ENCODE assay signal across 34 mouse cellular contexts in genomic region chr8:95504835-95505234, GRCm38 (mm10). TPM values are rescaled to one million over a fixed set of nuclear protein-coding genes. Genes with fewer than 3 reads are reported as not detected.
DNase-seq lines count a peak whose midpoint lies in the region; ATAC-seq and TF ChIP-seq lines count a peak whose summit lies in the region.
"Had no signal": no experiment of that assay in that cellular context is flagged by ENCODE, and none has a peak within 500 bp of the region (broad histone marks: within the 10 kb centered on the region; RNA-seq: fewer than 3 reads in every experiment).

No protein-coding gene starts in this region.

- TF ChIP-seq CTCF in midbrain, postnatal 0 days (IDR thresholded peaks at IDR 0.05): no peak

- H3K9me3 ChIP-seq in midbrain, postnatal 0 days (ENCODE audit: low read length): no peaks in the 10 kb centered on the region
- H3K9me3 ChIP-seq: embryonic facial prominence, embryonic 12.5 days; embryonic facial prominence, embryonic 15.5 days; G1E; heart, embryonic 15.5 days; hindbrain, embryonic 10.5 days; hindbrain, embryonic 13.5 days; intestine, embryonic 15.5 days had no signal

- WGBS in midbrain, postnatal 0 days: 56% methylated on average over 5 of the region's 5 CpGs

- H3K27me3 ChIP-seq in midbrain, postnatal 0 days (ENCODE audit: insufficient read depth, low read length): no peaks in the 10 kb centered on the region
- H3K27me3 ChIP-seq: embryonic facial prominence, embryonic 12.5 days; embryonic facial prominence, embryonic 15.5 days; heart, embryonic 12.5 days; heart, embryonic 15.5 days; hindbrain, embryonic 13.5 days; intestine, embryonic 15.5 days had no signal

- peak; percentile 44 for DNase-seq in right cerebral cortex, postnatal 14 days
- DNase-seq in right cerebral cortex, postnatal 25 days: no peak
- DNase-seq in ES-CJ7 (ENCODE audit: low read depth, low spot score): peak; percentile 79
- peak; percentile 84 for DNase-seq in ZHBTc4 (ENCODE audit: low read depth, low spot score)
- no peak for DNase-seq in spleen, postnatal 4 days (ENCODE audit: low spot score in 2 of 2)
- no peak for DNase-seq in midbrain, postnatal 0 days (ENCODE audit: low spot score)
- DNase-seq: adrenal gland, postnatal 10 days; adrenal gland, postnatal 36 days; B cell, adult 2 months; cerebellum, adult 11 months; cerebellum, adult 2 months; cerebellum, adult 9-11 months; cerebellum, postnatal 25 days; gastrocnemius, adult 2 months; gastrocnemius, postnatal 14 days; heart, adult 11 months; heart, postnatal 10 days; heart, postnatal 36 days had no signal

- no peak overlapping the region for H3K27ac ChIP-seq in midbrain, postnatal 0 days (ENCODE audit: low read depth, low read length)
- H3K27ac ChIP-seq: embryonic facial prominence, embryonic 12.5 days; embryonic facial prominence, embryonic 15.5 days; gastrocnemius, adult 2 months; heart, embryonic 15.5 days; hindbrain, embryonic 10.5 days; hindbrain, embryonic 13.5 days; intestine, embryonic 15.5 days had no signal

- no peak for ATAC-seq in midbrain, postnatal 0 days (ENCODE audit: low FRiP score)
- ATAC-seq: forebrain, embryonic 14.5 days; hindbrain, embryonic 16.5 days; intestine, embryonic 15.5 days; Patski had no signal

- H3K4me1 ChIP-seq in midbrain, postnatal 0 days (ENCODE audit: insufficient read depth, low read length): no peaks in the 10 kb centered on the region
- H3K4me1 ChIP-seq: embryonic facial prominence, embryonic 12.5 days; embryonic facial prominence, embryonic 15.5 days; heart, embryonic 12.5 days; heart, embryonic 15.5 days; hindbrain, embryonic 13.5 days; intestine, embryonic 15.5 days had no signal

- no peak overlapping the region for H3K4me2 ChIP-seq in midbrain, postnatal 0 days (ENCODE audit: low read depth, low read length, poor library complexity, severe bottlenecking)
- H3K4me2 ChIP-seq: embryonic facial prominence, embryonic 12.5 days; embryonic facial prominence, embryonic 15.5 days; heart, embryonic 12.5 days; heart, embryonic 15.5 days; hindbrain, embryonic 13.5 days; intestine, embryonic 15.5 days had no signal

- no peaks in the 10 kb centered on the region for H3K36me3 ChIP-seq in midbrain, postnatal 0 days (ENCODE audit: insufficient read depth, low read length)
- H3K36me3 ChIP-seq: embryonic facial prominence, embryonic 12.5 days; embryonic facial prominence, embryonic 15.5 days; G1E; heart, embryonic 12.5 days; heart, embryonic 15.5 days; hindbrain, embryonic 10.5 days; hindbrain, embryonic 13.5 days; intestine, embryonic 15.5 days had no signal

- H3K9ac ChIP-seq in midbrain, postnatal 0 days (replicated peaks; ENCODE audit: low read length, poor library complexity, severe bottlenecking): no peak overlapping the region
- H3K9ac ChIP-seq: embryonic facial prominence, embryonic 12.5 days; embryonic facial prominence, embryonic 15.5 days; forebrain, postnatal 0 days; heart, embryonic 12.5 days; heart, embryonic 15.5 days; hindbrain, embryonic 13.5 days; intestine, embryonic 15.5 days had no signal

- H3K4me3 ChIP-seq in midbrain, postnatal 0 days (ENCODE audit: low read depth, low read length): no peak overlapping the region
- H3K4me3 ChIP-seq: embryonic facial prominence, embryonic 12.5 days; embryonic facial prominence, embryonic 15.5 days; gastrocnemius, adult 2 months; heart, embryonic 12.5 days; heart, embryonic 15.5 days; hindbrain, embryonic 10.5 days; hindbrain, embryonic 13.5 days; intestine, embryonic 15.5 days had no signal

RNA-seq across cellular contexts. Expression of gene Csnk2a2, which starts 15.0 kb away (rescaled TPM):
- 19.8 and 28.1 TPM in 2 replicates for total RNA-seq in midbrain, postnatal 0 days (2014; rRNA removed)
- 8.1 and 9.6 TPM in 2 replicates for polyA plus RNA-seq in midbrain, postnatal 0 days (2015; fragmentation: Nextera tagmentation; extraction: Ambion mirVana)

RNA-seq across cellular contexts. Expression of gene Ccdc113, which starts 29.1 kb away (rescaled TPM):
- 3.2 and 4.0 TPM in 2 replicates for total RNA-seq in midbrain, postnatal 0 days (2014; rRNA removed)
- 2.7 and 4.0 TPM in 2 replicates for polyA plus RNA-seq in midbrain, postnatal 0 days (2015; fragmentation: Nextera tagmentation; extraction: Ambion mirVana)
- total RNA-seq: CH12.LX; common myeloid progenitor, adult 5-6 weeks; G1E; gastrocnemius, adult 2 months; gastrocnemius, postnatal 14 days; heart, adult 8-10 months; heart, postnatal 36 days had no signal
- polyA plus RNA-seq: forebrain, embryonic 11.5 days; G1E had no signal

Comparison
In these comparisons a context has a peak if more than half of its experiments do, and no peak if none do; other contexts are left out.
1. DNase-seq: peak in right cerebral cortex, postnatal 14 days (single experiment), ES-CJ7 (single experiment) and ZHBTc4 (single experiment); none in right cerebral cortex, postnatal 25 days (single experiment), spleen, postnatal 4 days (0 of 2) and midbrain, postnatal 0 days (single experiment).